Comparison of ENCODE assay signal across 26 mouse cellular contexts in genomic region chr17:83063848-83064247, GRCm38 (mm10).
DNase-seq lines count a peak whose midpoint lies in the region; ATAC-seq and TF ChIP-seq lines count a peak whose summit lies in the region.
"Had no signal": no experiment of that assay in that cellular context is flagged by ENCODE, and none has a peak within 500 bp of the region (broad histone marks: within the 10 kb centered on the region; RNA-seq: fewer than 3 reads in every experiment).

No protein-coding gene starts in this region.

- TF ChIP-seq EP300 in ES-Bruce4 (IDR thresholded peaks at IDR 0.05; ENCODE audit: insufficient read depth, low read depth, low read length), result no peak

- no peaks in the 10 kb centered on the region for H3K9me3 ChIP-seq in kidney, embryonic 15.5 days (replicated peaks)
- H3K9me3 ChIP-seq in ES-Bruce4 (replicated peaks; ENCODE audit: control insufficient read depth, insufficient read depth, low read length, poor library complexity, severe bottlenecking), result no peaks in the 10 kb centered on the region
- no peaks in the 10 kb centered on the region for H3K9me3 ChIP-seq in embryonic facial prominence, embryonic 14.5 days (ENCODE audit: control insufficient read depth, low read length)
- H3K9me3 ChIP-seq in stomach, embryonic 15.5 days, result no peaks in the 10 kb centered on the region
- H3K9me3 ChIP-seq: embryonic facial prominence, embryonic 15.5 days; forebrain, embryonic 12.5 days; heart, embryonic 13.5 days; midbrain, embryonic 10.5 days; midbrain, embryonic 15.5 days had no signal

- no peak for DNase-seq in kidney, adult 8-10 months
- no peak for DNase-seq in embryonic facial prominence, embryonic 14.5 days (ENCODE audit: low spot score)
- no peak for DNase-seq in cerebellum, postnatal 14 days
- DNase-seq: adrenal gland, postnatal 36 days; cerebellum, adult 18-20 months; cerebellum, postnatal 10 days; forebrain, postnatal 0 days; gastrocnemius, postnatal 10 days; heart, postnatal 10 days; liver; lung, adult 2 months; right cerebral cortex, postnatal 25 days; thymus, adult 18-20 months; thymus, postnatal 25 days had no signal

- no peak overlapping the region for H3K9ac ChIP-seq in kidney, embryonic 15.5 days
- H3K9ac ChIP-seq in ES-Bruce4 (ENCODE audit: low read depth, poor library complexity, severe bottlenecking), result 0 out of 2 replicates have a peak overlapping the region, but pooled peaks have one; percentile 40
- no peak overlapping the region for H3K9ac ChIP-seq in embryonic facial prominence, embryonic 14.5 days (ENCODE audit: low read depth, low read length)
- H3K9ac ChIP-seq in stomach, embryonic 15.5 days, result no peak overlapping the region
- H3K9ac ChIP-seq: embryonic facial prominence, embryonic 15.5 days; forebrain, embryonic 12.5 days; forebrain, postnatal 0 days; heart, embryonic 13.5 days; hindbrain, embryonic 14.5 days; liver, embryonic 14.5 days; midbrain, embryonic 15.5 days had no signal

- H3K36me3 ChIP-seq in kidney, embryonic 15.5 days, result no peaks in the 10 kb centered on the region
- H3K36me3 ChIP-seq in ES-Bruce4 (ENCODE audit: control insufficient read depth, insufficient read depth, low read length, poor library complexity, severe bottlenecking), result no peaks in the 10 kb centered on the region
- no peaks in the 10 kb centered on the region for H3K36me3 ChIP-seq in embryonic facial prominence, embryonic 14.5 days (ENCODE audit: control insufficient read depth, insufficient read depth, low read length)
- H3K36me3 ChIP-seq in stomach, embryonic 15.5 days, result no peaks in the 10 kb centered on the region
- H3K36me3 ChIP-seq: embryonic facial prominence, embryonic 15.5 days; forebrain, embryonic 12.5 days; heart, embryonic 13.5 days; midbrain, embryonic 10.5 days; midbrain, embryonic 15.5 days had no signal

- H3K4me1 ChIP-seq in kidney, embryonic 15.5 days, result no peaks in the 10 kb centered on the region
- no peaks in the 10 kb centered on the region for H3K4me1 ChIP-seq in ES-Bruce4 (ENCODE audit: control insufficient read depth, insufficient read depth, low read length)
- no peaks in the 10 kb centered on the region for H3K4me1 ChIP-seq in embryonic facial prominence, embryonic 14.5 days (ENCODE audit: control insufficient read depth, insufficient read depth, low read length)
- no peaks in the 10 kb centered on the region for H3K4me1 ChIP-seq in stomach, embryonic 15.5 days
- H3K4me1 ChIP-seq: embryonic facial prominence, embryonic 15.5 days; midbrain, embryonic 10.5 days had no signal

- no peaks in the 10 kb centered on the region for H3K27me3 ChIP-seq in kidney, embryonic 15.5 days
- H3K27me3 ChIP-seq in ES-Bruce4 (ENCODE audit: control insufficient read depth, insufficient read depth, low read length, poor library complexity, severe bottlenecking), result no peaks in the 10 kb centered on the region
- H3K27me3 ChIP-seq in embryonic facial prominence, embryonic 14.5 days (replicated peaks; ENCODE audit: control insufficient read depth, insufficient read depth, low read length), result peaks cover 7% of the 10 kb centered on the region; the same call in 1 of the 2 replicates
- no peaks in the 10 kb centered on the region for H3K27me3 ChIP-seq in stomach, embryonic 15.5 days (replicated peaks)
- H3K27me3 ChIP-seq: forebrain, embryonic 12.5 days; heart, embryonic 13.5 days had no signal

- H3K27ac ChIP-seq in kidney, embryonic 15.5 days, result no peak overlapping the region
- H3K27ac ChIP-seq in ES-Bruce4 (ENCODE audit: insufficient read depth, low read length), result no peak overlapping the region
- H3K27ac ChIP-seq in embryonic facial prominence, embryonic 14.5 days (replicated peaks; ENCODE audit: low read depth, low read length), result no peak overlapping the region
- no peak overlapping the region for H3K27ac ChIP-seq in stomach, embryonic 15.5 days
- H3K27ac ChIP-seq: embryonic facial prominence, embryonic 15.5 days; forebrain, embryonic 12.5 days; heart, embryonic 13.5 days; hindbrain, embryonic 14.5 days; kidney, postnatal 0 days; liver, embryonic 14.5 days; midbrain, embryonic 10.5 days; midbrain, embryonic 15.5 days had no signal

- 0 out of 2 replicates have a peak overlapping the region, but pooled peaks have one; percentile 33 for H3K4me2 ChIP-seq in kidney, embryonic 15.5 days
- 0 out of 2 replicates have a peak overlapping the region, but pooled peaks have one; percentile 18 for H3K4me2 ChIP-seq in embryonic facial prominence, embryonic 14.5 days (ENCODE audit: low read depth, low read length)
- H3K4me2 ChIP-seq in stomach, embryonic 15.5 days, result peak overlapping the region; percentile 33; the same call in 1 of the 2 replicates
- H3K4me2 ChIP-seq: embryonic facial prominence, embryonic 15.5 days; forebrain, embryonic 12.5 days; heart, embryonic 13.5 days; hindbrain, embryonic 14.5 days; midbrain, embryonic 15.5 days had no signal

- no peak for ATAC-seq in kidney, embryonic 15.5 days (replicated peaks; ENCODE audit: low FRiP score)
- no peak for ATAC-seq in embryonic facial prominence, embryonic 14.5 days (ENCODE audit: low read depth)
- ATAC-seq in stomach, embryonic 15.5 days (ENCODE audit: insufficient read depth, low FRiP score, low read depth), result no peak
- no peak for ATAC-seq in frontal cortex, adult (ENCODE audit: low TSS enrichment)
- ATAC-seq: forebrain, postnatal 0 days; midbrain, embryonic 15.5 days had no signal

- no peak for TF ChIP-seq CTCF in ES-Bruce4 (IDR thresholded peaks at IDR 0.05; ENCODE audit: low read depth, low read length)

- H3K4me3 ChIP-seq in kidney, embryonic 15.5 days (replicated peaks), result no peak overlapping the region
- H3K4me3 ChIP-seq in ES-Bruce4 (ENCODE audit: low read depth, low read length), result no peak overlapping the region
- no peak overlapping the region for H3K4me3 ChIP-seq in embryonic facial prominence, embryonic 14.5 days (ENCODE audit: low read depth, low read length)
- no peak overlapping the region for H3K4me3 ChIP-seq in stomach, embryonic 15.5 days (replicated peaks)
- H3K4me3 ChIP-seq: embryonic facial prominence, embryonic 15.5 days; forebrain, embryonic 12.5 days; heart, embryonic 13.5 days; midbrain, embryonic 10.5 days; midbrain, embryonic 15.5 days had no signal

- TF ChIP-seq POLR2A in ES-Bruce4 (IDR thresholded peaks at IDR 0.05; ENCODE audit: insufficient read depth, low read length), result no peak

- WGBS in kidney, embryonic 15.5 days, result 24% methylated on average over 4 of the region's 4 CpGs
- WGBS in embryonic facial prominence, embryonic 14.5 days, result 28% methylated on average over 4 of the region's 4 CpGs
- 43% methylated on average over 4 of the region's 4 CpGs for WGBS in stomach, embryonic 15.5 days
